Mouse (Mus musculus) urinary bladder, postnatal 4 days (tissue): ENCODE results near the gene Gnb4.

ENCODE experiments used
- DNase-seq, 2 experiments: peaks; one replicate each; pipeline ENCODE4 v3.0.0; 2021 to 2022; ENCODE audit warnings: low spot score in 2 of 2

Gnb4 gene

DNA sequence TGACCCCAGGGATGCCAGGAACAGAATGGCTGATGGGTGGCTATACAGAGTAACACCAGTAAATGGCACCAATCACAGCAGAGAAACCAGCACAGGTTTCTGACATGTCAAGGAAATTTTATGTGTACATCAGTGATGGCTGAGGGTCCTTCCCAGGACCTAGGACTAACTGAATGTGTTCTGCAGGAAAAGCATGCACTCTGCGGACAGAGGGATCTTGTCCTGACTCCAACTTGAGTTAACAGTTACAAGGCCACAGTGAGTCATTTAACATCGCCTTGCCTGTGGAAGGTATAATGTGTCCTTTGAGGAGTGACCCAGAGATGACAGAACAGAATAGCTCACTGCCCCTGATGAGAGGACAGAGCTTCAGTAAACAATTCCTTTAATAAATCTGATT is 1.6 kb downstream of the Gnb4 start:
- no peak for DNase-seq

GRCm38 (mm10) chr3:32611606-32612170 is 4.7 kb downstream of the Gnb4 start:
- DNase-seq: no peak

- peak in 1 of 2 experiments; percentile 21 for DNase-seq
These were observed 5.8 kb downstream of the Gnb4 start for GRCm38 (mm10) chr3:32610560-32610959.

DNA sequence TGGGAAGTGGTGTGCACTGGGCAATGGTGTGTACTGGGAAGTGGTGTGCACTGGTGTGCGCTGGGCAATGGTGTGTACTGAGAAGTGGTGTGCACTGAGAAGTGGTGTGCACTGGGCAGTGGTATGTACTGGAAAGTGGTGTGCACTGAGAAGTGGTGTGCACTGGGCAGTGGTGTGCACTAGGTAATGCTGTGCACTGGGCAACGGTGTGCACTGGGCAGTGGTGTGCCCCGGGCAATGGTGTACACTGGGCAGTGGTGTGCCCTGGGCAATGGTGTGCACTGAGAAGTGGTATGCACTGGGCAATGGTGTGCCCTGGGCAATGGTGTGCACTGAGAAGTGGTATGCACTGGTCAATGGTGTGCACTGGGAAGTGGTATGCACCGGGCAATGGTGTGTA is 7.2 kb downstream of the Gnb4 start:
- DNase-seq: no peak

DNA sequence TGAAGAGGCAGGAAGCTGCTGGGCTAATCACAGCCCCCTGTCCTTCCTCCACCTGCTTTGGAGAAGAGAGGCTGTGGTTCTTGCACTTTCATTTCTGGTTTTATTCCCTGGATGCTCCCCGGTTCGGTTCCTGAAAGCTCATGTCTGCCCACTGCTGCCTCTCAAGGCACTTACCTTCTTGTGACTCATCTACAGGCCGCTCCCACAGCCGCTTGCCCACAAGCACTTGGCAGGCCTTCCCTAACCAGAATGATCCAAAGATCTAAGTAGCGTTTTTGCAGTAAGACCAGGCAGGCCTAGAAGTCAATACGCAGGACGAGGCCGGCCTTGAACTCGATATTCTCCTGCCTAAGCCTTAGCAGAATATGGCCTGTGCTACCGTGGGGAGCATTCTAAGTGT is 15.3 kb downstream of the Gnb4 start:
- no peak for DNase-seq

GRCm38 (mm10) chr3:32599328-32599727 is 17.1 kb downstream of the Gnb4 start:
- no peak for DNase-seq

DNA sequence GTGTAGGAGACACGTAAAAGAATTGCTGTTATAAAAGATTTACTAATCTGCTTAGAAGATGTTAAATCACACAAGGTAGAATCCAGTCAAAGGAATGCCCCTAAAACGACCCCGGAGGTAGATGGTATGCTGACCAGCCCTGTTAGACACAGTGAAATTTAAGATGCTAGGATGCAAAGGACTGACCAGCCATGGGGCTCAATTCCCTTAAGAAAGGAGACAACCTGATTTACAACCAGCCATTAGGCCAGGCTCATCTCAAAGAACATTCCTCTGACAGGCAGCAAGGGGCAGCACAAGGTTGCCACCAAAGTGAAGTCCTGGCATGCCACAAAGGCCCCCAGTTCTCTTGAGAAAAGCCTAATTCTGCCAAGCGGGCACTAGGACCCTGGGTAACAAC is 21.3 kb downstream of the Gnb4 start:
- DNase-seq: no peak

DNA sequence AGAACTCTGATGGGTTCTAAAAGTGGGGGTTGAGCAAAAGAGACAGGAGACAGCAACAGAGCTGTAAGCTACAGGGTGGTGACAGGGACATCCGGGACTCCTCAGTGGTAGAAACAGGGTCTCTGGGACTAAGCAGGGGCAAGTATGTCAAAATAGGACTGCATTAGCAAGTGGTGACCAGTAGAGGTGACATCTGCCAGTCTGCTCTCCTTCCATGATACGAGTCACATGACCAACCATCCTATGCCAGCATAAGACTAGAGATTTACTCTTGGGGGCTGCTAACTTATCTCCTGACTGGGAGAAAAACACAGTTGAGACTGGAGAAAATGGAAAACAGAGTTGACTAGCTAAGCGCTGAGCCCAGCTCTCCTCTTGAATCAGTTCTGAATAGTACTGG is 30.1 kb downstream of the Gnb4 start:
- no peak for DNase-seq

DNA sequence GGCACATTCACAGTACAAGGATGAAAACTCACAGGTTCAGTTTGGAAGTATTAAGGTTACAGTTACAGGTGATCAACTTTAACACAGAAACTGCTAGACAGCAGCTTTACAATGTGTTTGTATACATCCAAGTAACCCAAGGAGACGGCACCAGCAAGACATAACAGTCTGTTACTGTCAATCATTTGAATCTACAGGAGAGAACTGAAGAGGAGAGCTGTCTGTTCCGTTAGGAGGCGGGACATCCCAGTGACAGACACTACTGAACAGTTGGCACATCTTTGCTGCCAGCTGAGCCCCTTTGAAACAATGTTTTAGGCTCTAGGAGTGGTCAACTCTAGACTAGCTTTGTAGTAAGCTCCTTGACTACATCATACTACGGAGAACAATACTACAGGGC is 32.9 kb downstream of the Gnb4 start:
- DNase-seq: no peak

DNA sequence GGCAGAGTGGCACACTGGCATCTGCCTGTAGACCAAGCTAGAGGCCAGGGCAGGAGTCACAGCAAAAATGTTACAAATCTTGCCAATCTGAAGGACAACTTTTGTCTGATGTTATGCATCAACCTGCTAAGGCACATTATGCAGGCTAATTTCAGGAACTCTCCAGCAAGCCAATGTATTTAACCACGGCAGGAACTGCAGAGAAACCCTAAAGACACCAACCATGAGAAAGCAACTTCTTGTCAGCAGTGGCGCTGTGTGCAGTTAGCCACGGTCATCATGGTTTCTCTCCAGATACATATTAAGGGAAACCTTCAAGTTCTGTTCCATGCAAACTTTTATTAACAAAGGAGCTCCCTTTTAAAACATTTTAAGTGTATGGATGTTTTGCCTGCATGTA is 34.5 kb downstream of the Gnb4 start:
- no peak for DNase-seq

DNA sequence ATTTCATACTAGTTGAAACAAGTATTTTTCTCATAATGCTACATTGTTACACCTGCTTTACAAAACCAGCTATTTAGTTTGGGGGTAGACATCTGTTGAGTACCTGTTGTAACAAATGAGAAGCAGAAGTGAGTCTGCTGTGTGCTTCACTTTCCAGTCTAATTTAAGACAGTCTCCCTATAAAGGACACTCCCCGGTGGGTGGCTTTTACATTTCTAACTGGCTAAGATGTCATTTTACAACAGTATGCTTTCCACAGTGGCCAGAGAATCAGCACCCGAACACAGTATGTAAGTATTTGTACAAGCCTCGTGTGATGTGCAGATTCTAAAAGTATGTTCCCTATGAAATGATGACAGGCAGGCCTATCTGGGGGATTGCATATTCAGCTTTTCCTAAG is 35.6 kb downstream of the Gnb4 start:
- DNase-seq: no peak

DNA sequence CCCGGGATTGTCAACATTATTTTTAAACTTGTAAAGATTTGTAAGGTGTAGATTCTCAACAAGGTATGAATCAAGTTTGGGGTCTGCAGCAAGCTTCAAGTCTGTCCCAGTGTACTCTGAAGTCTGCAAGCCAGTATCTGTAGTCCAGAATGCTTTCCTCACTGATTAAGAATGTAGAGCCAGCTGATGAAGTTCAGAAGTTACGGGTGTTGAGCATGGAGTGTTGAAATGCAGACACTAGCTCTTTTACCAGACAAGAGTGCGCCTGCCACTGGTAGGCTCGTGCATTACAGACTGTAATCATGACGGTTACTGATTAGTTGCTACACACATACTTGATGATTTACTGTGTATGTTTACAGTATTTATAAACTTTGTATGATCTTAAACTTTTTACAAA is 37.6 kb downstream of the Gnb4 start:
- no peak for DNase-seq

DNA sequence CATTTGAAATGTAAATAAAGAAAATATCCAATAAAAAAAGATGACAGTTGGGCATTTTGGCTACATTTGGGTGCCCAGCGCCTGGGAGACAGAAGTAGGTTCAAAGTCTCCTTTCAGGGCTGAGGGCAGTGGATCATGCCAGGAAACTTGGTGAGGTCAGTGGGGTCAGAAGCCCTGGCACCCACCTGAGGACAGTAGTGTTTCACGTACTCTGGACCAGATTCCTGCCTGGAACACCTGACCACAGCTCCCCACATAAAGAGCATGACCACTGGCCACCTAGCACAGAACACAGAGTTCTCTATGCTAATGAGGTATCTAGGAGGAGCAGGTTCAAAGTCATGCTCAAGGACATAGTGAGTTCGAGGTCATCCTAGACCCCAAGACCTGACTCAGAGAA is 41.2 kb downstream of the Gnb4 start:
- DNase-seq: no peak

GRCm38 (mm10) chr3:32573881-32574280 is 42.5 kb downstream of the Gnb4 start:
- DNase-seq: no peak

GRCm38 (mm10) chr3:32573086-32573485 is 43.3 kb downstream of the Gnb4 start:
- no peak for DNase-seq

- no peak for DNase-seq
These were observed 53.0 kb downstream of the Gnb4 start for GRCm38 (mm10) chr3:32563401-32563800.

- no peak for DNase-seq
These were observed 63.3 kb downstream of the Gnb4 start for GRCm38 (mm10) chr3:32553061-32553460.

- DNase-seq: no peak
These were observed 78.3 kb downstream of the Gnb4 start for GRCm38 (mm10) chr3:32538091-32538490.

DNA sequence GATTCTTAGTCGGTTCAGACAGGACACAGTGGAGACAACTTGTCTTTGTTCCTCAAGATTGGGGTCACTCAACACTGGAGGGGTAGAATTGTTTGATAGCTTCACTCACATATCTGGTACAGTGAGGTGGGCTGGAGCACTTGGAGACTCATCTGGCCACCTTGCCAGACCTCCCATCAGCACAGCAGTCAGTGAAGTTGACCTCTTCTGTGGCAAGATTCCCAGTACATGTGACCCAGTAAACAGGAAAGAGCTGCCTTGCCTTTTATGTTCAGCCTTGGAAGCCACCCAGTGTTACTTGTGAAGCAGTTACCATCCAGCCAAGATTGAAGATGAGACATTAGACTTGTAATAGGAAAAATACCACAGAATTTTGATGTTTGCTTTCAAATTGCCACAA is 78.8 kb downstream of the Gnb4 start:
- no peak for DNase-seq

- DNase-seq: no peak
These were observed 80.7 kb downstream of the Gnb4 start for GRCm38 (mm10) chr3:32535692-32536091.
